Mouse (Mus musculus): ENCODE data around the gene Hoxd9.

Hoxd9 gene

GRCm38 (mm10) chr2:74698201-74699052, 900 bp downstream of the Hoxd9 start:
- DNase-seq (ENCODE audit: low read depth), result no peak

- DNase-seq (ENCODE audit: low read depth), result no peak
Observed at GRCm38 (mm10) chr2:74699053-74699430, 1.5 kb downstream of the Hoxd9 start.

GRCm38 (mm10) chr2:74699664-74700545, 2.4 kb downstream of the Hoxd9 start:
- DNase-seq (ENCODE audit: low read depth), result no peak

DNA sequence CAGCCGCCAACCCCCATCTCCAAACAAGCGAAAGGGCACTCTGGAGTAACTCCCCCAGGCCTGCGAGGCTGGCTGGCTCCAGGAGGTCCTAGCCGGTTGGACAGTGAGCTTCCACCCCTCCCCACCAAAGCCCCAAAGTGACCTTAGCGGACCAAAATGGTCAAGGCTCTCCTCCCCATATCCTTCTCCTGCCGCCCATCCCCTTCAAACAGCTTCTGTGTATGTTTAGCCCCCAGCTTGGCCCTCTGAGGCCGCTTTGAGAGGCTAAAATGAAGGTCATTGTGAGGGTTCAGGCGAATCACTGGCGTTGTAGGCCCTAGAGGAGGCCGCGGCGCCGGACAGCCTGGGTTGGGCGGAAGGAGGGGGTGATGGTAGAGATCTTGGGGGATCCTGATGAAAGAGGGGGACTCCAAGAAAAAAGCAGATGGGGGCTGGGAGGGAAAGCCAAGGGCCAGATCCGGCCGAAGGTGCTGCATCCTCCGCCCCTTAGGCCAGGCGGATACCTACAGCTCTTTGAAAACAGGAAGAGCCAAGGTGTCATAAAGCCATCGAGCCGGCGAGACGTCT, 3.1 kb downstream of the Hoxd9 start:
- no peak for DNase-seq (ENCODE audit: low read depth)

DNA sequence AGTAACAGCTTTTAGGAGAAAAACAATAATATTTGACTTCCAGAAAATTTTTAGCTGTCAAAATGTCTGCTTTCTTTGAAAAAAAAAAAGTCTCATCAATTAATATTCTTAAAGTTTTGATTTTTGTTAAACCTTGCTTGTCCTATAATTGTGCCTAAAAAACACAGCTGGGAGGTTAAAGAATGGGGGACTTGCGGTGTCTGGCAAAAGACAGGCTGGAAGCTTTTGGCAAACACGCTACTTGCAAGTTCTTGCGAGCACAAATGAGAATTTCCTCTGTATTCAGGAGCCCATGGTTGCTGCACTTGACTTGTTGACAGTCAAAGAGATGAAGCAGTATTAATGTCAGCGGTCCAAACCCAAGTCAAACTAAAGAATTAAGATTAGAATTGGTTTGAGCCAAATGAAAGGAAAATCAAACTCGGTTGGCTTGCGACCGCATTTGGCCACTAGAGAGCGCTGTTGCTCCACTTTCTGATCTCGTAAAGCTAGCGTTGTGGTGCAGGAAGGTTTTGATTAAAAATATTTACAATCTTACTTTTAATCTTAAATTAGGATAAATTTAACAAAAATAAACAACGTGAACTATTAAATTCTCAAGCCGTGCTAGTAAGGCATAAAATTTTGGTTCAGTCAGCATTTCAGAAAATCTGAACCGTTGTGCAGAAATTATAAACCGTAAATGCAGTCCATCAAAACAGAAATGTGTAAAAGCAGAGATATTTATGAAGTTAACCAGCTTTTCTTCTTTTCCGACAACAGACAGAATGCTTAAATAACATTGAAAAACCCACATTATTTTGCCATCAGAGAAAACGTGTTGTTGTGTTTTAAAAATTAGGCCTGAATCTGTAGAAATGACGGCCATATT, 4.7 kb downstream of the Hoxd9 start:
- peak; percentile 51 for DNase-seq (ENCODE audit: low read depth)

- no peak for DNase-seq (ENCODE audit: low read depth)
Observed at GRCm38 (mm10) chr2:74702820-74703219, 5.3 kb downstream of the Hoxd9 start.

GRCm38 (mm10) chr2:74703317-74703716, 5.8 kb downstream of the Hoxd9 start:
- DNase-seq (ENCODE audit: low read depth), result no peak

- no peak for DNase-seq (ENCODE audit: low read depth)
Observed at GRCm38 (mm10) chr2:74703720-74704392, 6.3 kb downstream of the Hoxd9 start.

DNA sequence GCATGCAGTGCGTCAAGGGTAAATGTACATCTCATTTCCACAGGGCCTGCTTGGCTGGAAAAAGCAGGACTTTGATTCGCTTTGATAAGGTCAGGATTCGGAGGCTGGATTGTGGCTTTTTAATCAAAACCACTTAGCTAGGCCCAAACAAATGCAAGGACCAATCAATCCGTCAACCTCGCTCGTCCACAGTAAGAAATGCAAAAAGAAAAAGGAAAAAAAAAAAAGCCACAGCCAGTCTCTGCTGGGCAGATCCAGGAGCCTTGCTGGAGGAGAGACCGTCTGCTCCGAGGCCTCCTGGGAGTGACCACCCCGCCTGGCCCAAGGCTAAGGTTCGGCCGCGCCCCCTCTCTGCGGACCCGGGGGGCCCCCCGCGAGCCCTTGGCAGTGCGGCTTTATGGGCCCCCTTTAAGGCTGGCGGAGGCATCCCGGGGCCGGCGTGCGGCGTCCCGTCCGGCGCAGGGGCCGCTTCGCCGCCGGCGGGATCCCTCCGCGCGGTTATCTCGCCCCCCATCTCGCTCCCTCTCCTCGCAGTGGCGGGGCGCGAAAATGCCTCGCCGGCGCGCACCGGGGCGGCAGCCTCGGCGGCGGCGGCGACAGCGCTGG, 7.0 kb downstream of the Hoxd9 start, which contains the start of gene Hoxd8:
Gene Hoxd8 (plus strand): TSS at position 223 of the 606 bp plus-strand sequence.
- no peak for DNase-seq (ENCODE audit: low read depth)

GRCm38 (mm10) chr2:74704999-74705466, 7.5 kb downstream of the Hoxd9 start:
- no peak for DNase-seq (ENCODE audit: low read depth)

DNA sequence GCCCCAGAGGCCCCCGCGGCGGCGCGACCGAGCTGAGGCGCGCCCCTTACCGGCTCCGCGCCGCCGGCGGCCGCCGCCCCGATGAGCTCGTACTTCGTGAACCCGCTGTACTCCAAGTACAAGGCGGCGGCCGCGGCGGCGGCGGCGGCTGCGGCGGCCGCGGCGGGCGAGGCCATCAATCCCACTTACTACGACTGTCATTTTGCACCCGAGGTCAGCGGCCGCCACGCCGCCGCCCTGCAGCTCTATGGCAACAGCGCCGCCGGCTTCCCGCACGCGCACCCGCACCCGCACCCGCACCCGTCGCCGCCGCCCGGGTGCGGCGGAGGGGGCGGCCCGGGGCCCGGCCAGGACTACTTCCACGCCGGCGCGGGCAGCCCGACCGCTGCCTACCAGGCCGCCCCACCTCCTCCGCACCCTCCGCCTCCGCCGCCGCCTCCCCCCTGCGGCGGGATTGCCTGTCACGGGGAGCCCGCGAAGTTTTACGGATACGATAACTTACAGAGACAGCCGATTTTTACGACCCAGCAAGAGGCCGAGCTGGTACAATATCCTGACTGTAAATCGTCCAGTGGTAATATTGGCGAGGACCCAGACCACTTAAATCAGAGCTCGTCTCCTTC, 8.1 kb downstream of the Hoxd9 start:
- DNase-seq (ENCODE audit: low read depth), result no peak

- no peak for DNase-seq (ENCODE audit: low read depth)
Observed at GRCm38 (mm10) chr2:74706393-74706960, 8.9 kb downstream of the Hoxd9 start.

GRCm38 (mm10) chr2:74707599-74707998, 10.1 kb downstream of the Hoxd9 start:
- no peak for DNase-seq (ENCODE audit: low read depth)

- no peak for DNase-seq (ENCODE audit: low read depth)
Observed at GRCm38 (mm10) chr2:74708676-74709075, 11.1 kb downstream of the Hoxd9 start.

GRCm38 (mm10) chr2:74709465-74710419, 12.2 kb downstream of the Hoxd9 start:
- DNase-seq (ENCODE audit: low read depth), result no peak

- no peak for DNase-seq (ENCODE audit: low read depth)
Observed at GRCm38 (mm10) chr2:74710929-74711543, 13.5 kb downstream of the Hoxd9 start.

DNA sequence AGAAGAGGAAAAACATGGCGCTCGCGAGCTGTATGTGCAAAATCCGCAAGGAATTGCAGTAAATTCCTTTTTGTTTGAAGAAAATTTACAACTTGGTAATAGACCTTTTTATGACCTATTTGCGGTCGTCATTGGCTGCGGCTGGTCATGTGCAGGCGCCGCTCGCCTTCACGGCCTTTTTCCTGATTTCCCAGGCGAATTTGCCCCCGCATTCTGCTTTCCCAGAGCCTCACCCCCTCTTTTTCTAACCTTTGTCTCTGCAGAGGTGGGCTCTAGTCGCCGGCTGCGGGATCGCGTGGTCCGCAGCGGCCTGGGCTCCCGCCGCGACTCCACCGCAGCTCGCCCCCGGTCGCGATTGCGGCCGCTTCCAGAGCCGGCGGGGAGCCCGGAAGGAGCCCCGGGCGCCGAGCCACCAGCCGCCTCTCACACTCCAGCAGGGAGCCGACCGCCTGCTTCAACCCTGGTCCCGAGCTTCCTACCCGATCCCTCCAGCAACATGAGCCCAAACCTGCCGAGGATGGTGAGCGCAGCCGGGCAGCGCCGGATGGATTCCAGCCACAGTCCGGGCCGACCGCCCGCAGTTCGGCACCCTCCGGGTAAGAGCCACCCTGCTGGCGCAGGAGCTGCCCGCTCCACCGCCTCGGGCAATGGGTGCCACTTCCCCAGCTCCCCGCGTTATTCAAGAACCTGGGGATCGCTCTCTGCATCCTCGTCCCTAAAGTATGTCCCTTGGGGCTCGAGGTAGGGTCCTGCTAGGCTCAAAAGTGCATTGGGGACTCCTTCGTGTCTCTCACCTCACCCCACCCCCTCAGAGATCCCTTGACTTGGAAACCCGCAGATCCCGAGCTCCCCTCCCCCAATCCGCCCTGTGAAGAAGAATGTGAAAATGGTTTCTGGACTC, 14.4 kb downstream of the Hoxd9 start, which contains the start of the genes Hoxd3 and Hoxd4:
Gene Hoxd3 (plus strand): TSS at position 207 of the 901 bp plus-strand sequence.
Gene Hoxd4 (plus strand): TSS at position 209 of the 901 bp plus-strand sequence.
- no peak for DNase-seq (ENCODE audit: low read depth)
